Mouse (Mus musculus) frontal cortex, adult 2 months (tissue): ENCODE data around the gene Abtb1. TPM values are rescaled to one million over a fixed set of nuclear protein-coding genes. Genes with fewer than 3 reads are reported as not detected.
A peak's percentile ranks its signal among the peaks of the same experiment; 100 is the strongest.

Source experiments
- DNase-seq, 2 experiments: peaks; one replicate each; pipeline ENCODE4 v3.0.0; 2022; ENCODE audit warnings: low spot score in 1 of 2; ENCODE audit errors: extremely low spot score in 1 of 2
- polyA plus RNA-seq: library from polyadenylated mRNA; depleted of rRNA; stranded (reverse); fragments of >200 nt; gene quantifications from 2 replicates; pipeline ENCODE4 v1.2.3, GENCODE M21; 2012; rRNA removed

The Abtb1 gene
- polyA plus RNA-seq, 1 experiment = 82.3 TPM

DNA sequence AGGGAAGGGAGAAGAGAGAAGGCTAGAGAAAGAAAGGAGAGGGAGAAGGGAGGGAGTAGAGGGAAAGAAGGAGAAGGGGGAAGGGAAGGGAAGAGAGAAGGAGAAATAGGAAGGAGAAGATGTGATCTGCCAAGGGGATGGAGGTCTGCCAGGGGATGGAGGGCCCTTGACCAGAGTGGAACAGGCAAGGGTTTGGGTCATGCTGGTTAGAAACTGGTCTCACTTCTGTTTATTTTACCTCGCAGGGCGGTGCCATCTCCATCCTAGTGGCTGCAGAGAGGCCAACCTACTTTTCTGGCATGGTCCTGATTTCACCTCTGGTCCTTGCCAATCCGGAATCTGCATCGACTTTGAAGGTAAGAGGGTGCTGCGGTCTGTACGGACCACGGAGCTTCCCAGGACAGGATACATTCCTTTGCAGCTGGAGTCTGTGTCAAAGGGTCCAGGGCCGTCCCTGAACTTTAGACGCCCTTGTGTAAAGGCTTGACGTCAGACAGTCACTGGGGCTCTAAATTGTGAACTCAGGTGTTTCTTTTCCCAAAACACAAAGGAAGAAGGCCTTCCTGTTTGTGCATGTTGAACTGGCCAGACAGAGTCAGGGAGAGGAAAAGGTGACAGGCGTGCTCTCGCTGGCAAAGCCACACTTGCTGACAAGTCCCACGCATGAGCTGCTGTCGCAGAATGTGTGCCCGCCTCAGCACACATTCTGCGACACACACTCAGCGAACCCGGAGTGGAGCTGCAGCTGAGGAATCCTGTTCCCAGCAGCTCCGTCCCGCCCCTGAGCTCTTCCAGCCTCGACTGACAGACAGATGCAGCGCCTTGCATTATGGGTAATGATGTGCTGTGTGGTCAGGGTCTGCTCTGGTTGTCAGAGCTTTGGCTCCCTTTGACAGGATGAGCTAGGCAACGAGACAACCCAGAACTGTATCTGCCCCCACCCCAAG, 32.4 kb downstream of the Abtb1 start:
- peak in 1 of 2 experiments; percentile 52 for DNase-seq

DNA sequence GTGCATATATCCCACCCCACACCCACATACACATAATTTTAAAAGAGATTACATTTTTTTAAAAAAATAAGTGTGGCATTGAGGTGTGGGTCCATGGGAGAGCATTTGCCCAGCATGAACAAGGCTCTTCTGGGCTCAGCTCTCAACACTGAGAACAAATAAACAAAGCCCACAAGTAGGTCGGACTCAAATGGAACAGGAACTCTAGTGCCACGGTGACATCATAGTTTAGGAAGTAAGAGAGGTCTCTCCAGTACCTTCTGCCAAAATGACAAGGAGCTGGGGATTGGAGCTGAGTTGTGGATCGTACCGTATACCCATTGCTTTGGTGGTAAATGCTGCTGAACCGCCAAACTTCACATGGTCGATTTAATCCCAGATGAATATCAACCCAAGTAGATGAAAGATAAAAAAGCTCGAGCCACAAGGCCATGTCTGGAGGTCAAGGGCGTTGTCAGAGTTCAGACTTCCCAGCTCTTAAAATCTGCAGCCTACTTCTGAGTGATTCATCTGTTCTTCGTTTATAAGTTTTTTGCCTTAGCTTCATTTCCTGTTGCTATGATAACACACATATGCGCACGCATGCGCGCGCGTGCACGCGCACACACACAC, 36.7 kb downstream of the Abtb1 start:
- DNase-seq = no peak

DNA sequence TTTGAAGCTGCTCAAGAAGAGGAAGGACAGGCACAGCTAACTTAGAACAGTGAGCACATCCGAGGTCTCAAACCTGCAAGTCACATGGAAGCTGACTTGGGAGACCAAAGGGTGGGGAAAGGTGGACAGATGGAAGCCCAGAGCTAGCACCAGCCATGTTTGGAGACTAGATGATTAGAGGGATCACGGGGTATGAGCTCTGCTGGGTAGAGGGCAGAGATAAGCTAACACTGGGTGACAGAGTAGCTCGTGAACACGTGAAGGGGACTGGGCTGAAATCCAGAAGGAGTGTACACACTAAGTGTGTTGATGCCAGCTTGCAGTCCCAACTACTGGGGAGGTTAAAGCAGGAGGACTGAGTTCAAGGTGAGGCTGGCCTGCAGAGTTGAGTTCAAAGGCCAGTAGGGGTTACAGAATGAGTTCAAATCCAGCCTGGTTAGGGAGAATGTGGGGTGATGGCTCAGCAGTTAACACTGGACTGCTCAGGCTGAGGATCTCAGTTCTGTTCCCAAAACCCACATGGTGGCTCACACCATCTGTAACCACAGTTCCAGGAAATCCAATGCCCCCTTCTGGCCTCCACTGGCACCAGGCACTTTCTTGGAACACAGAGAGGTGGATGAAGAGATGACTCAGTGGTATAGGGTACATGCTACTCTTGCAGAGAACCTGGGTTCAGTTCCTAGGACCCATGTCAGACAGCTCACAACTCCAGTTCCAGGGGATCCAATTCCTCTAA, 37.7 kb downstream of the Abtb1 start:
- DNase-seq = no peak

DNA sequence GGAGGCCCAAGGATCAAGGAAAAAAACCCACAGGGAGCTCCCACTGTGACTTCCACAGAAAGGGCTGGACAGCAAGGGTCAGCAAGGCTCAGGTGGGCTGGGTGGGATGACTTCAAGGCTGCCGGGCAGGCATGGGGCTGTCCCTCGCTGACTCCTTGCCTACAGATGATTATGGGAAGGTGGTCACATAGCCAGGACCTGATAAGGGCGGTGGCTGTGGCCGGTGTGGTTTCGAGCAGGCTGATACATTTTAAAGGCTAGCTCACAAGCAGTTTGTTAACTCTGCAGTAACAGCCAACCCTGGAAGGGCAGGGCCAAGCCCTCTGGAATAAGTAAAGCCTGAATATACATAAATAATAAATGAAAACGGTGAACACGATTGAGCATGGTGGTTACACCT, 38.7 kb downstream of the Abtb1 start:
- DNase-seq = no peak

DNA sequence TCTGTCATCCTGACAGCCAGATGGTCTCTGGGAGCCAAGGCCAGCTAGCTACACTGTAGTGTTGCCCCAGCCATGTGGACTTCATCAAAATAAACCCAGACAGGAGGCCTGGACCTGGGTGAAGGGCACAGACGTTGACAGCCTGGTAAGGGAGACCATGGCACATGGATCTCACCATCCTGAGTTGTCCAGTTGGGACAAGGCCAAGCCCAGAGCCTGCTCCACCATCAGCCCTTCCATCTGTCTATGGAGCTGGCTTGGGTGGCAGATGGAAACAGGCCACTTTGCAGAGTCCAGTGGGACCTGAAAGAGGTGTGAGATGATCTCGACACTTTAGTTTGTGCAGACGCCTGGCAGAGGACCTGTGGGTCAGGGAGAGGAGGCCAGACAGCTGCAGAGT, 41.0 kb downstream of the Abtb1 start:
- DNase-seq = no peak

DNA sequence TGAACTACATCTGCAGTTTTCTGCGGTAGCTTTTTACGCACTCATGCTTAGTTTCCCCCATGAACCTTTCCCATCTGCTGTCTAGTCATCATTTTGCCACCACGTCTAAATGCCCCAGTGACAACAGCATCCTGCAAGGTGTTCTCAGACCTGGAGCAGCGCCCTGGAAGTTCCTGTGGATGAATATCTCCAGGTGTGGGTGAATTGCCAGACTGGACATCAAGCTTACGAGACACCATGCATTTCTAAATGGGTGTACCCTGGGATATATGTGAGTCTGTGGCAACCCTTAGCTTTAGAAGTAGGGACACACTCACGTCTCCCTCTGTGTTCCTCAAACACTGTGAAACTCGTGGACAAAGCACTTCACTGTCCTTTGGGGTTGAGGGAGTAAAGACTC, 41.6 kb downstream of the Abtb1 start:
- DNase-seq = no peak

DNA sequence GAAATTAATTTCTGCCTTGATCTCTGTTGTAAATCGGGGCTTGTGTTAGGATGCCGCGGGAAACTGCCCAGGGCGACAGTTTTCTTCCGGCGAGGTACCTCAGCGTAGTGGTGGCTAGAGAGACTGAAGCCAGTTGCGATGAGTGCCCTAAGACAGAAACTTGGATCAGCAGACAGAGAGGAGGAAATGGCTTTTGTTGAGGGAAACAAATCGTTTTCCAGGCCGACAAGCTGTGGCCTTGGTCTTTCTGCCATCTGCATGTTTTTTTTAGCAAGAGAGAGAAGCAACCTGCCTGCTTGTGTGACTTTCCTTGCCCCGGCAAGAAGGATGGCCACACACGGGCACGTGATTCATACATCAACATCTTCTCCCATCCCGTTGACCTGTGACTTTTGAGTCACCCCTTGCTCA, 47.2 kb downstream of the Abtb1 start:
- DNase-seq = no peak

DNA sequence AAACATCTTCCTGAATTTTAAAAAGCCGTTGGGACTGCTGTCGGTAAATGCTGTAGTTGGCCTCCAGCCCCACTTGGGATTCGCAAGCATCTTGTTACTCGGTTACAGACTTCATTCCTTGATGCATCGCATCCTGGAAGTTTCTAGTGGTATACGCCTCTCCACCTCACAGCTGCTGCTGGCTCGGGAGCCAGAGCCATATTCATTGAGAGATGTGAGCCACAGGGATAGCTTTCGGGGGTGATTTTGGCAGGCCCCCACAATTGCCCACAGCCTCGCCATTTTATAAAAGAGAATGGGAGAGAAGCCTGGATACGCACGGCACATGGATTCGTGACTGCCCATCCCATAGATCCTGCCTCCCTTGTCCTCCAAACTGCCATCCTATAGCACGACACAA, 47.9 kb downstream of the Abtb1 start:
- DNase-seq = peak in 1 of 2 experiments; percentile 58

DNA sequence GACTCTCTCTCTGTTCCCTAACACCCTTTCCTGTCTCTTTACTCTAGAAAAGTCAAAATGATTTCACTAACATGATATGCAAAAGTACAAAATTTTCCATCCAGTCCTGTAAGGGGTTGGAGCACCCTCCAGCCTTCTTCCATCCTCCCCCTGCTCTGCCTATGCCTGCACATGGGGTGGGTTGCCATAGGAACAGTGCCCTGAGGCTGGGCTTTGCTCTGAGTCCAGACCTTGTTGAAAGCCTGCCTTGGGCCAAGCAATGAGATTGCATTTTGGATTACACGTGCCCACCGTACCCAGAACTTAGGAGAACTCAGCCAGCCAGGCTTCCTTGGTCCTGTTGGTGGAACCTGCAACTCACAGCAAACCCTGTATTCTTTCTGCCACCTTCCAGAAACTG, 48.5 kb downstream of the Abtb1 start:
- DNase-seq = no peak

DNA sequence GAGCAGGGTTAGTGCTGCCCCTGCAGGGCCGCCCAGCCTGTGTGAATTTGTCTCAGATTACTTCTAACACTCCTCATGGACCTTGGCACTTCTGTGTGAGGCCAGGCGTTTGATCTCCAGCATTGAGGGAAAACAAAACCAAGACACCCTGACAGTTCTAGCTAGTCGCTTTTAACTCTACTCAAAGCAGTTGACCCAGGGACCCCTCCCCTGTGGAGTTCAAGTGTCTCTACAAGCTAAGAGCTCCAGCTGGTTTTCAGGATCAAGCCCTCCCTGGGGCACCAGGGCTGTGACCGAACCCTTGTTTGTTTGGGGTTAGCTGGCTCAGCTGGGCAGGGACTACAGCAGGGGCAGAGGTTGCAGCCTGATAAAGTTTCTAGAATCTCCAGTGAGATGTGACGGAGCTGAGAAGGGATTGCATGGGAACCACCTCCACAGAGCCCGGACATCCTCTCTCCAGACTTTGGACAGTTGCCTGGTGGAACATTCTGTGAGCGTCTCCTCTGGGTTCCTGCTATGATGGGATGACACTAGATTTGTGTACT, 49.6 kb downstream of the Abtb1 start:
- DNase-seq = no peak

DNA sequence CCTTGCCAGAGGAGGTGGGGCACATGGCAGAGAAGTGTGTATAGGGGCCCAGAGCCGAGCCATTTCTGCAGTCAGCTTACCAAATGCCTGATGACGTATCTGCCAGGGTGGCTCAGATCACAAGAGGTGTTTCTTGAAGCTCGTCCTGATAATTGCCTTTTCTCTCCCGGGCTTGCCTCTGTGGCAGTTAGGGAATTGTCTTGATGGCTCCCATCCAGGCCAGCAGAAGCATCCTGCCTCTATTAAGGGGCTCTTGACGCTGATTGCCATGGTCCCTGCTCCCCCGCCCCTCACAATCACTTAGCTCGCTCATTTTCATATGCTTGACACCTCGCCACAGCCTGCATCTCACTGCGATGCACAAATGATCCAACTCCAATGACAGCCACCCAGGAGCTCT, 50.5 kb downstream of the Abtb1 start:
- no peak for DNase-seq

DNA sequence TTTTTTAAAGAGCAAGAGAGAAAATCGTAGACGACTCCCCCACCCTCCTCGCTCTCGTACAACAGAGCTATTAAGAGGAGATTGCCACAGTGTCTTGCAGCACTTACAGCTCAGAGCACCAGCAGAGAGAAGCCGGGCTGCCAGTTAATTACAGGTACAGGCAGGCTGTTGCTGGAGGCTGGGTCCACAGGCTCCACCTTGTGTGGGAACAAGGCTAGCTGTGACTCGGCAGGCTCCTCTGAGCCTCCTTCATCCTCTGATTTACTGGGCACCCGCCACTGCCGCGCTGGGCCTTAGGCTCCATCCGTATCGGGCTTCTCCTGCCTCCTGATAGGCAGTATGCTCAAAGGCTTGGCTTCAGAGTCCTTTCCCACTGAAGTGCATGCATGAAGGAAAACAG, 53.6 kb downstream of the Abtb1 start:
- DNase-seq = no peak

DNA sequence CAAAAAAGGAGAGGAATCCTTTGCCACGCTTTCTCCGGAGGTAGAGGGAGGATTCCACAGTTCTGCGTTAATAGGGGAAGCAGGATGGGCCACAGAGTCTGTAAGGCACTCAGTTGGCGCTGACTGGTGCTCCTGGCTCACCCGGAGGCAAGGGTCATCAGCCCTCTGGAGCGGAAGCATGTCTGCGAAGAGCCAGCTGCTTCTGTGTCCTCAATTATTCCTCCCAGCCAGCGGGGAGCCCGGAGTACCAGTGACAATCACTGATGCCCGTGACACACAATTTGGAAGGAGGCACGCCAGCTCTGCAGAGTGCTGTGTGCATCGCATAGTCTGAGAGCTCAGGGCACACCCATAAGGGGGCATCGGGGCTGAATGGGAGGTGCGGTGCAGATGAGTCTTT, 54.3 kb downstream of the Abtb1 start:
- no peak for DNase-seq

DNA sequence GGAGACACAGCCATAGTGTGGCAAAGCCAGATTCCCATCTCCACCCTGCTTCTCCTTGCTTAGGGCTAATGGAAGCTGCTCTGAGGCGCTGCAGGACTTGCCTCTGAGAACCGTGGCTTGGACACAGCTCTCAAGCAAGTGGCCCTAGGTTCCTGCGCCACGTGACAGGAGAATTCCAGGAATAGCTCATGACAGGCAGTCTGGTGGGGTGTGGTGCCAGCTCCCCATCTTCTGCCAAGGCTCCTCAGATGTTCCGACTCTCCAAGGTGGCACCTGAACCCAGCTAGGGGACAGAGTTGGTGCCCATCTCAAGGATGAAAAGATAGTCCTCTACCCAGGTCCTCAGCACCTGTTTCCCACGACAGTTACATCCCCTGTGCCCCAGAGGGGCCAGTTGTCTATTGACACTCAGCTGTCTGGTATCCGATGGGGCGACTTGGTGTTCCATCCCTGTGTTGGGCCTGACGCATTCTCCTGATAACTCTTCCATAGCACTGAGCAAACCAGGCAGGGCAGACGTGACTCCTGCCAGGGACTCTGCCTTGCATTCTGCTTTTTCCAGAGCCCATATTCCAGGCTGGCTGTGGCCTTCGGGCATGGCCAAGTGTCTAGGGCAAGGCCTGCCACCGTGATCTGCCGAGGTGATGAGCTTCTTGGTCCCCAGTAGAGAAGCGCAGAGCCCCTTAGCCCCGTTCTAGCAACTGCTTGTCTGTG, 54.9 kb downstream of the Abtb1 start:
- peak in 1 of 2 experiments; percentile 64 for DNase-seq

Other genes starting within 250 kb of the Abtb1 start
- 0.48 and 0.68 TPM in 2 replicates for gene Kbtbd12, start 204.0 kb downstream of the Abtb1 start, polyA plus RNA-seq
- 167 and 189 TPM in 2 replicates for gene Mgll, start 117.6 kb downstream of the Abtb1 start, polyA plus RNA-seq
- gene Podxl2, start 33.1 kb upstream of the Abtb1 start, polyA plus RNA-seq = 609 and 620 TPM in 2 replicates
- gene Mcm2, start 56.8 kb upstream of the Abtb1 start, polyA plus RNA-seq = 4.2 and 4.4 TPM in 2 replicates
- gene Tpra1, start 60.3 kb upstream of the Abtb1 start, polyA plus RNA-seq = 92.8 and 93.3 TPM in 2 replicates